Mouse (Mus musculus) small intestine, adult 2 months (tissue): Measurements from ENCODE around the gene Prdm15.

Experiments
- CTCF ChIP-seq: fragments of 200-500 bp; IDR thresholded peaks from 2 replicates; pipeline ENCODE4 v1.5.1; 2012; ENCODE audit warnings: low read depth, mild to moderate bottlenecking, control low read depth, inconsistent platforms, low read length, moderate library complexity, mixed read lengths; ENCODE audit not compliant: insufficient replicate concordance, insufficient read length; ENCODE audit errors: extremely low read depth
- POLR2A ChIP-seq: fragments of 200-500 bp; IDR thresholded peaks from 2 replicates; pipeline ENCODE4 v1.6.1; 2012; ENCODE audit warnings: low read depth, mild to moderate bottlenecking, control low read depth, inconsistent platforms, low read length, moderate library complexity

DNA sequence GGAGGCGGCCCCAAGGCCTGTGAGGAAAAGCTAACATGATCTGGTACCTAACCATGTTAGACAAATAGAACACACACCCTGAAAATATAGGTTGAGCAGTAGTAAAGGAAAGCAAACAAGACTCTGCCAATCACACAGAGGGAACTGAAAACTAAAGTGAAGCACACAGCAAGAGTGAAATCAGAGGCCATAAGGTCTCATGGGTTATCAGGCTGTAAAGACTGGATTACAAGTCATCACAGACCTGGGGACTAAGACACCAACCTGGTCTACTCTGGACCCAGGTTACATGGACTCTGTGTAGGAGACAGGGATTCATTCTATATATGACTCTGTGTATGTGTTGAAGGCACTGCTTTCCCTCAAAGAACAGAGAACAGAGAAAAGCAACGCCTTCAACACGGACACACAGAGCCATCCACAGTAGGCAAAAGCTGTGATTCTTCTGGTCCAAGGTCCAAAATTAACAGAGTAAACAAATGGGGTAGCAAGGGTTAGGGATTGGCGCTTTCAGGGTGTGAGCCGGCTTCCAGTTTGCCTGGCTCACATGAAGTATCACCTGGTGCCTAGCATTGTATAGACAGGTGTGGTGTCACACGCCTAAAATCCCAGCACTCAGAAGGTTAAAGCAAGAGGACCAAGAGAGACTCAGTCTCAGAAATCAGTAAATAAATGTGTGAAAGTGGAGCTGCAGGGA, 28.2 kb downstream of the Prdm15 start:
- TF ChIP-seq POLR2A, result no peak
- TF ChIP-seq CTCF, result no peak
